Mouse (Mus musculus): ENCODE measurements around the gene Stk33. TPM values are rescaled to one million over a fixed set of nuclear protein-coding genes. Genes with fewer than 3 reads are reported as not detected.

Gene Stk33
- total and polyA plus RNA-seq, 2 experiments, result not detected

GRCm38 (mm10) chr7:109331722-109332121, 107.2 kb downstream of the Stk33 start:
- Histone ChIP-seq H3K36me3 (ENCODE audit: control insufficient read depth, insufficient read depth, low read length) (no peaks in the 10 kb centered on the region), H3K79me2 (ENCODE audit: control insufficient read depth, insufficient read depth, low read length) (no peaks in the 10 kb centered on the region), H3K4me1 (ENCODE audit: control insufficient read depth, insufficient read depth, low read length) (no peaks in the 10 kb centered on the region), H3K27me3 (ENCODE audit: control insufficient read depth, insufficient read depth, low read length) (no peaks in the 10 kb centered on the region), H3K4me3 (ENCODE audit: insufficient read depth, low read depth, low read length) (no peak overlapping the region), H3K27ac (replicated peaks; ENCODE audit: insufficient read depth, low read depth, low read length) (no peak overlapping the region), H3K9ac (ENCODE audit: low read depth, low read length) (no peak overlapping the region)
- DNase-seq (ENCODE audit: extremely low read depth, low read depth, low spot score), result no peak
- TF ChIP-seq CTCF (IDR thresholded peaks at IDR 0.05; ENCODE audit: low read depth, low read length) (no peak), POLR2A (IDR thresholded peaks at IDR 0.05; ENCODE audit: extremely low read depth, insufficient read depth, low read length) (no peak)
- 79% methylated on average over 8 of the region's 8 CpGs for WGBS

- DNase-seq (ENCODE audit: extremely low read depth, low read depth, low spot score), result no peak
- 72% methylated on average over 3 of the region's 3 CpGs for WGBS
- no peak overlapping the region for H3K4me3 ChIP-seq (ENCODE audit: insufficient read depth, low read depth, low read length)
- H3K9ac ChIP-seq (ENCODE audit: low read depth, low read length), result no peak overlapping the region
- no peaks in the 10 kb centered on the region for H3K36me3 ChIP-seq (ENCODE audit: control insufficient read depth, insufficient read depth, low read length)
- H3K27ac ChIP-seq (replicated peaks; ENCODE audit: insufficient read depth, low read depth, low read length), result no peak overlapping the region
- no peak for TF ChIP-seq CTCF (IDR thresholded peaks at IDR 0.05; ENCODE audit: low read depth, low read length)
- H3K4me1 ChIP-seq (ENCODE audit: control insufficient read depth, insufficient read depth, low read length), result no peaks in the 10 kb centered on the region
- H3K27me3 ChIP-seq (ENCODE audit: control insufficient read depth, insufficient read depth, low read length), result no peaks in the 10 kb centered on the region
- no peaks in the 10 kb centered on the region for H3K79me2 ChIP-seq (ENCODE audit: control insufficient read depth, insufficient read depth, low read length)
Observed at GRCm38 (mm10) chr7:109328772-109329171, 110.1 kb downstream of the Stk33 start.

GRCm38 (mm10) chr7:109326813-109327212, 112.1 kb downstream of the Stk33 start:
- TF ChIP-seq POLR2A (IDR thresholded peaks at IDR 0.05; ENCODE audit: extremely low read depth, insufficient read depth, low read length) (no peak), CTCF (IDR thresholded peaks at IDR 0.05; ENCODE audit: low read depth, low read length) (no peak)
- WGBS, result 60% methylated on average over 4 of the region's 4 CpGs
- DNase-seq (ENCODE audit: extremely low read depth, low read depth, low spot score), result no peak
- Histone ChIP-seq H3K27ac (replicated peaks; ENCODE audit: insufficient read depth, low read depth, low read length) (no peak overlapping the region), H3K9ac (ENCODE audit: low read depth, low read length) (no peak overlapping the region), H3K4me1 (ENCODE audit: control insufficient read depth, insufficient read depth, low read length) (no peaks in the 10 kb centered on the region), H3K4me3 (ENCODE audit: insufficient read depth, low read depth, low read length) (no peak overlapping the region), H3K27me3 (ENCODE audit: control insufficient read depth, insufficient read depth, low read length) (no peaks in the 10 kb centered on the region), H3K36me3 (ENCODE audit: control insufficient read depth, insufficient read depth, low read length) (no peaks in the 10 kb centered on the region), H3K79me2 (ENCODE audit: control insufficient read depth, insufficient read depth, low read length) (no peaks in the 10 kb centered on the region)

DNA sequence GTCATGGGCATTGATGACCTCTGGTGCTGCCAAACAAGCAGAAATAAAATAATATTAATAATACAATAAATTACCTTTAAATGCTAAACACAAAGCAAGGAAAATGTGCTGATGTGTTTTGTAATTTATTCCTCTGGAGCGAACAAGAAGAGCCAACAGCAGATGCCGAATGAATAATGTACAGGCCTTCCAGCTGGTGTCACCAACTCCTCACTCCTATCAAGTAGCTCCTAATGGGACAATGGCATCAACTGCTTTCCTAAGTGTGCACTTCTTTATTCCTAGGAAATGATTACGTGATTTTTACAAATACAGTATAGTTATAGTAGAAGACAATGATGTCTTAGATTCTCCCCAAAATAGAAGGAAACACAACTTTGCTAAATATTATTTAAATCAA, 113.2 kb downstream of the Stk33 start:
- TF ChIP-seq CTCF (IDR thresholded peaks at IDR 0.05; ENCODE audit: low read depth, low read length) (no peak), POLR2A (IDR thresholded peaks at IDR 0.05; ENCODE audit: extremely low read depth, insufficient read depth, low read length) (no peak)
- no peak overlapping the region for H3K4me3 ChIP-seq (ENCODE audit: insufficient read depth, low read depth, low read length)
- no peaks in the 10 kb centered on the region for H3K36me3 ChIP-seq (ENCODE audit: control insufficient read depth, insufficient read depth, low read length)
- no peaks in the 10 kb centered on the region for H3K4me1 ChIP-seq (ENCODE audit: control insufficient read depth, insufficient read depth, low read length)
- H3K79me2 ChIP-seq (ENCODE audit: control insufficient read depth, insufficient read depth, low read length), result no peaks in the 10 kb centered on the region
- H3K27ac ChIP-seq (replicated peaks; ENCODE audit: insufficient read depth, low read depth, low read length), result no peak overlapping the region
- DNase-seq (ENCODE audit: extremely low read depth, low read depth, low spot score), result no peak
- H3K9ac ChIP-seq (ENCODE audit: low read depth, low read length), result no peak overlapping the region
- WGBS, result 87% methylated on average over 3 of the region's 3 CpGs
- no peaks in the 10 kb centered on the region for H3K27me3 ChIP-seq (ENCODE audit: control insufficient read depth, insufficient read depth, low read length)

DNA sequence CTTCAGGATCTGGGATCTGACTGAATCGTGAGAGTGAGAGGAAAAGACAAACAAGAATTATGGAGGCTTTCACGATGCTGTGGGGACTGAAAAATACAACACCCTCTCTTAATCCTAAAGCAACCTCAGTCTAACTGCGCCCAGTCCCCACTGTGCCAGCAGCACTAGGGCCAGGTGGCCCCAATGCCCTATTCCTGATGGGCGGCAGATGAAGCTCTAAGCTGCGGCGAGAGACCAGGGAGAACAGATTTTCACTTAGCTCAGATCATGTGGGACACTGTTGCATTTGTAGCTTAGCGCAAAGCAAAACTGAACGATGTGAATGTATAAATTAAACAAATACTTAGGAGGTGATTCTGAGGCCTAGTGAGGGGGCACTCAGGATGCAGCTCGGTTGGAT, 113.7 kb downstream of the Stk33 start:
- TF ChIP-seq POLR2A (IDR thresholded peaks at IDR 0.05; ENCODE audit: extremely low read depth, insufficient read depth, low read length) (no peak), CTCF (IDR thresholded peaks at IDR 0.05; ENCODE audit: low read depth, low read length) (no peak)
- Histone ChIP-seq H3K27me3 (ENCODE audit: control insufficient read depth, insufficient read depth, low read length) (no peaks in the 10 kb centered on the region), H3K9ac (ENCODE audit: low read depth, low read length) (no peak overlapping the region), H3K27ac (replicated peaks; ENCODE audit: insufficient read depth, low read depth, low read length) (no peak overlapping the region), H3K79me2 (ENCODE audit: control insufficient read depth, insufficient read depth, low read length) (no peaks in the 10 kb centered on the region), H3K4me3 (ENCODE audit: insufficient read depth, low read depth, low read length) (no peak overlapping the region), H3K4me1 (ENCODE audit: control insufficient read depth, insufficient read depth, low read length) (no peaks in the 10 kb centered on the region), H3K36me3 (ENCODE audit: control insufficient read depth, insufficient read depth, low read length) (no peaks in the 10 kb centered on the region)
- no peak for DNase-seq (ENCODE audit: extremely low read depth, low read depth, low spot score)
- WGBS, result 72% methylated on average over 9 of the region's 9 CpGs

- H3K79me2 ChIP-seq (ENCODE audit: control insufficient read depth, insufficient read depth, low read length), result no peaks in the 10 kb centered on the region
- H3K36me3 ChIP-seq (ENCODE audit: control insufficient read depth, insufficient read depth, low read length), result no peaks in the 10 kb centered on the region
- H3K27ac ChIP-seq (replicated peaks; ENCODE audit: insufficient read depth, low read depth, low read length), result no peak overlapping the region
- no peak for DNase-seq (ENCODE audit: extremely low read depth, low read depth, low spot score)
- 0 out of 2 replicates have a peak, but pooled peaks cover 3% of the 10 kb centered on the region for H3K27me3 ChIP-seq (ENCODE audit: control insufficient read depth, insufficient read depth, low read length)
- no peak for TF ChIP-seq POLR2A (IDR thresholded peaks at IDR 0.05; ENCODE audit: extremely low read depth, insufficient read depth, low read length)
- TF ChIP-seq CTCF (IDR thresholded peaks at IDR 0.05; ENCODE audit: low read depth, low read length), result no peak
- no peaks in the 10 kb centered on the region for H3K4me1 ChIP-seq (ENCODE audit: control insufficient read depth, insufficient read depth, low read length)
- no peak overlapping the region for H3K4me3 ChIP-seq (ENCODE audit: insufficient read depth, low read depth, low read length)
- WGBS, result 83% methylated on average over 2 of the region's 2 CpGs
- no peak overlapping the region for H3K9ac ChIP-seq (ENCODE audit: low read depth, low read length)
Observed at GRCm38 (mm10) chr7:109309506-109309905, 129.4 kb downstream of the Stk33 start.

Measured in liver, adult 2 months (tissue).